Mouse (Mus musculus) activated CD4-positive, CD25-positive, alpha-beta regulatory T cell, adult 9 weeks (primary cell): Measurements from ENCODE around the gene Frmpd3. TPM values are rescaled to one million over a fixed set of nuclear protein-coding genes. Genes with fewer than 3 reads are reported as not detected.

ENCODE experiments used
- polyA plus RNA-seq: library from polyadenylated mRNA; unstranded; fragments of 100-300 nt; shearing (Covaris generic); gene quantifications from one replicate; pipeline ENCODE4 v1.2.1, GENCODE M21; 2017

Gene Frmpd3
- not detected for polyA plus RNA-seq

GRCm38 (mm10) chrX:140341656-140342392, at the start of gene Frmpd3:
Frmpd3 (plus strand) TSS chrX:140342263.

DNA sequence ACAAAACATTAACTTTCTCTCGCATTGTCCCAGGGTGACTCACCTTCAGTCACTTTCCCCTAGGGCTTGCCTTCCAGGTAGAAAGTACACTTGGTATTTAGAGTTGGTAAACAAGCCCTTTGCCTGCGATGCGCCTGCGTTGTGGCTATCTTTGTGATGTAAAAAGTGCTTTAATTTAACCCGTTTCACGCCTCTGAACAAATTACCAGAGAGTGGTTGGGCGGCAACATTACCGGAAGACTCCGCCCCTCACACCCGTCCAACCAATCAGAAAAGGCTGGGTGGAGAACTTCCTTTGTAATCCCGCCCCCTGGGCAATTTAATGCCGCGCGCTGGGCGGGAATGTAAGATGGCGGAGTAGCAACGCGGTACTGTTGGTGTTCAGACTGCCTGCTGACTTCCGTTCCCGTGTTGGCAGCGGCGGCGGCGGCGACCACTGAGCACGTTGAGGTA, 114.2 kb downstream of the Frmpd3 start, which contains the start of gene Prps1:
Gene Prps1 (plus strand): TSS at position 335 of the 453 bp plus-strand sequence.

Other genes with a start within 250 kb of the Frmpd3 start
- gene Prps1, start 114.3 kb downstream of the Frmpd3 start, polyA plus RNA-seq, result 74.4 TPM